Mouse (Mus musculus) heart, postnatal 36 days (tissue): ENCODE data around the gene Apoc1. TPM values are rescaled to one million over a fixed set of nuclear protein-coding genes. Genes with fewer than 3 reads are reported as not detected.

Experiments used
- DNase-seq, 2 experiments: peaks; one replicate each; pipeline ENCODE4 v3.0.0; 2021 to 2022
- intact Hi-C: fragments of 180-260 bp; cut with DNase I; formaldehyde crosslinking; loops from one replicate; pipeline ENCODE4 v1.15.1; 2025
- total RNA-seq, 2 experiments: library from RNA; stranded (reverse); gene quantifications; 2 replicates each; pipeline ENCODE4 v1.2.3; 2021

The Apoc1 gene
- total RNA-seq, 2 experiments from 2014 or later: 1.2 to 3.3 TPM

DNA sequence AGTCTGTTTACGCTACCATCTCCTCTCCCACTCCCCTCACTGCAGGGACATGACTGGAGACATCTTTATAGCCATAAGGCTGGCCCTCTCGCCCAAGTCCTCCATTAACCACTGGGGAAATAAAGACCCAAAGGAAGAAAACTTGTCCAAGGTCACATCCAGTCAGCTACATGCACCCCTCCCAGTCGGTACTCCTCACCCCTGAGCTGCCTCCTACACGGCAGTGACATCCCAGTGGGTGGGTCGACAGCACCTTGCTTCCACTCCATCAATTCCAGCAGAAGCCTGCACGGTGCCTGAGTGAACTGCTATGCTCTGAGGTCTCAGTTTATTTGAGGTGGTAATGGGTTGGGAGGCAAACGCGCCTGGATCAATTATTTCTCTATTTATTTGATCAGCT, 28.5 kb downstream of the Apoc1 start:
- DNase-seq: no peak
- intact Hi-C loops: loop anchor here (1.0 kb wide), 1 partner anchor 36 kb away; no protein-coding TSS in a partner anchor

DNA sequence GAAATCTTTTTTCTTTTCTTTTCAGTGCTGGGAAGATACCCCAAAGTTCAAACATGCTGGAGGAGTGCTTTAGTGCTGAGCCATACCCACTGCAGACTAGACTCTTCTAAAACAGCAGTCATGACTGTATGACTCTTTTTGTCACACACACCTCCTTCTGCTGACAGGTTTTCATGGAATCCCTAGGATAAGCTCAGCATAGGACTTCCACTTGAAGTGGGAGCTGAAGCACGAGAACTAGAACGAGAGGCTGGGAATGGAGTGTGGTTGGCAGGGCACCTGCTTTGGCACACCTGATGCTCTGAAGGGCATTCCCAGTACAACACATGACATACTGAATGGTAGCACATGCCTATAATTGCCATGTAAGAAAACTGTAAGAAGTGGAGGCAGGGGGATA, 39.8 kb downstream of the Apoc1 start:
- DNase-seq: peak; percentile 21 to 40
- intact Hi-C loops: no loop called here

DNA sequence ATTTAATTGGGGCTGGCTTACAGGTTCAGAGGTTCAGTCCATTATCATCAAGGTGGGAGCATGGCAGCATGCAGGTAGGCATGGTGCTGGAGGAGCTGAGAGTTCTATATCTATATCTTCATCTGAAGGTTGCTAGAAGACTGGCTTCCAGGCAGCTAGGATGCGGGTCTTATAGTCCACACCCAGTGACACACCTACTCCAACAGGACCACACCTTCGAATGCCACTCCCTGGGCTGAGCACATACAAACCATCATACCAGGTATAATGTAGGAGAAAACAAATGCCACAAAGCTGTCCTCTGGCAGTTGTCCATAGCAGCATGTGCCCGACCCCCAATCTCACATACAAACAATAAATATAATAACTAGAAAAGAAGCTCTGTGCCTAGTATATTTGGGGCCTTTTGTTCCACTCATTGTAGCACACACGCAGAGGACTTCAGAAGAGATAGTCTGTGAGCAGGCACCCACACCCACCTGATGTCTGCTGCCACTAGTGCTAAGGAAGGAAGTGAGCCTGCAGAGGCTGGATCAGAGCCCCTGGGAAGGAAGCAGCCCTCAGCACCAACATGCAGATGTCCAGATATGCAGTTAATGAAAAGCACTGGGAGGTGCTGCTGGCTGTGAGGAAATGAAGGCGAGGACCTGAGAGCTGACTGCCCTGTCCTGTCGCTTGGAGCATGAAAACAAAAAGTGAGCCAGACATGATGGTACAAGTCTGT, 41.2 kb downstream of the Apoc1 start:
- DNase-seq: no peak
- intact Hi-C loops: no loop called here

DNA sequence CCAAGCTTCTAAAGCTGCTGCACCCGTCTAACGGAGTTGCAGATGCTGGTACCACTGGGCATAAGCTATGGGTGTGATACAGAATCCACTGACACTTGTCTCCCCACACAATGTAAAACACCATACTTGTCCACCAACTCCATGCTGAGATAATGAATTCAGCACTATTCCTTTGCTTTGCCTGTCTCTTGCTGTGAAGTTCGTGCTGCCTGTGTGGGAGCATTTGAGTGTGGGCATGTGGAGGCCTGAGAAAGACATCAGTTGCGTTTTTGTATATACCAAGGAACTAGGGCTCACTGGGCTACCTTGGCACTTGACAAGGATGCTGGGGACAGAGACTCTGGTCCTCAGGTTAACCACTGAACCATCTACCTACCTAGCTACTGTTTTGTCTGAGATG, 51.2 kb downstream of the Apoc1 start:
- intact Hi-C loops: no loop called here
- no peak for DNase-seq

Other genes with a start within 250 kb of the Apoc1 start
- 10 to 100 TPM; 25.7 to 27.2 TPM for gene Mark4, start 233.8 kb downstream of the Apoc1 start, total RNA-seq
- gene Exoc3l2, start 229.3 kb downstream of the Apoc1 start, total RNA-seq: under 1 TPM; 0.78 to 0.84 TPM
- gene Bloc1s3, start 184.3 kb downstream of the Apoc1 start, total RNA-seq: 1 to 10 TPM; 2.3 to 2.5 TPM
- gene Trappc6a, start 184.3 kb downstream of the Apoc1 start, total RNA-seq: 10 to 100 TPM; 32.9 to 37.4 TPM
- gene Nkpd1, start 174.8 kb downstream of the Apoc1 start, total RNA-seq: not detected
- 10 to 100 TPM; 56.0 to 59.3 TPM for gene Ppp1r37, start 129.6 kb downstream of the Apoc1 start, total RNA-seq
- gene Zfp296, start 115.4 kb downstream of the Apoc1 start, total RNA-seq: under 1 TPM in 1 of 2 experiments, not detected in 1; 0.50 TPM
- 10 to 100 TPM; 44.1 to 47.8 TPM for gene Gemin7, start 115.1 kb downstream of the Apoc1 start, total RNA-seq
- 10 to 100 TPM; 16.0 to 16.8 TPM for gene Clasrp, start 88.2 kb downstream of the Apoc1 start, total RNA-seq
- 1 to 10 TPM; 5.7 to 8.9 TPM for gene Relb, start 63.2 kb downstream of the Apoc1 start, total RNA-seq
- 10 to 100 TPM; 76.4 to 84.1 TPM for gene Clptm1, start 27.6 kb downstream of the Apoc1 start, total RNA-seq
- gene Apoc2, start 14.7 kb downstream of the Apoc1 start, total RNA-seq: not detected
- not detected for gene Gm44805, start 11.2 kb downstream of the Apoc1 start, total RNA-seq
- not detected for gene Apoc4, start 11.2 kb downstream of the Apoc1 start, total RNA-seq
- 100 to 1,000 TPM; 308 to 344 TPM for gene Apoe, start 6.5 kb upstream of the Apoc1 start, total RNA-seq
- 100 to 1,000 TPM in 1 of 2 experiments, 10 to 100 TPM in 1; 97.7 to 102 TPM for gene Tomm40, start 22.8 kb upstream of the Apoc1 start, total RNA-seq
- 10 to 100 TPM; 33.2 to 41.7 TPM for gene Nectin2, start 57.8 kb upstream of the Apoc1 start, total RNA-seq
- 100 to 1,000 TPM; 210 to 232 TPM for gene Bcam, start 78.4 kb upstream of the Apoc1 start, total RNA-seq
- gene Cblc, start 104.1 kb upstream of the Apoc1 start, total RNA-seq: under 1 TPM; 0.75 to 0.81 TPM
- gene Bcl3, start 130.1 kb upstream of the Apoc1 start, total RNA-seq: 1 to 10 TPM; 3.5 TPM
- gene Gm19345, start 159.3 kb upstream of the Apoc1 start, total RNA-seq: not detected
- under 1 TPM in 1 of 2 experiments, not detected in 1; 0.69 TPM for gene Ceacam16, start 168.6 kb upstream of the Apoc1 start, total RNA-seq
- not detected for gene Ceacam19, start 195.3 kb upstream of the Apoc1 start, total RNA-seq
- gene Pvr, start 228.5 kb upstream of the Apoc1 start, total RNA-seq: 10 to 100 TPM; 19.8 to 25.0 TPM